Mouse (Mus musculus): ENCODE results near the gene Nedd1.

Gene Nedd1

GRCm38 (mm10) chr10:92721771-92722619 is at the start of gene Nedd1:
Gene Nedd1, minus strand, starts transcription at chr10:92722420.
- in situ Hi-C loops (cut with MboI, MseI), result loop anchor here (10.0 kb wide), 1 partner anchor 1767 kb away; no protein-coding TSS in a partner anchor

GRCm38 (mm10) chr10:92754359-92754758 is 32.1 kb upstream of the Nedd1 start:
- in situ Hi-C loops (cut with MboI, MseI), result no loop called here

- in situ Hi-C loops (cut with MboI, MseI), result loop anchor here (10.0 kb wide), 1 partner anchor 284 kb away; no protein-coding TSS in a partner anchor
Measured at GRCm38 (mm10) chr10:92730339-92730738, 8.1 kb upstream of the Nedd1 start.

- in situ Hi-C loops (cut with MboI, MseI), result loop anchor here (10.0 kb wide), 1 partner anchor 1774 kb away; no protein-coding TSS in a partner anchor
Measured at GRCm38 (mm10) chr10:92728723-92729122, 6.5 kb upstream of the Nedd1 start.

- in situ Hi-C loops (cut with MboI, MseI), result loop anchor here (10.0 kb wide), 1 partner anchor 1768 kb away; no protein-coding TSS in a partner anchor
Measured at GRCm38 (mm10) chr10:92722620-92722988, 384 bp upstream of the Nedd1 start.

GRCm38 (mm10) chr10:92699032-92699431 is 23.2 kb downstream of the Nedd1 start:
- in situ Hi-C loops (cut with MboI, MseI), result loop anchor here (25.0 kb wide), 1 partner anchor 688 kb away; no protein-coding TSS in a partner anchor

GRCm38 (mm10) chr10:92675056-92675455 is 47.2 kb downstream of the Nedd1 start:
- in situ Hi-C loops (cut with MboI, MseI), result loop anchor here (25.0 kb wide), 1 partner anchor 712 kb away; no protein-coding TSS in a partner anchor

- in situ Hi-C loops (cut with MboI, MseI), result loop anchor here (5.0 to 25.0 kb wide), 2 partner anchors 105 to 340 kb away; no protein-coding TSS in a partner anchor
Measured at GRCm38 (mm10) chr10:92671906-92672305, 50.3 kb downstream of the Nedd1 start.

- in situ Hi-C loops (cut with MboI, MseI), result loop anchor here (5.0 to 25.0 kb wide), 2 partner anchors 72 to 347 kb away; no protein-coding TSS in a partner anchor
Measured at GRCm38 (mm10) chr10:92665287-92665686, 56.9 kb downstream of the Nedd1 start.

GRCm38 (mm10) chr10:92653266-92653665 is 69.0 kb downstream of the Nedd1 start:
- in situ Hi-C loops (cut with MboI, MseI), result loop anchor here (25.0 kb wide), 1 partner anchor 359 kb away; no protein-coding TSS in a partner anchor

- in situ Hi-C loops (cut with MboI, MseI), result loop anchor here (25.0 kb wide), 1 partner anchor 360 kb away; no protein-coding TSS in a partner anchor
Measured at GRCm38 (mm10) chr10:92652399-92652920, 69.8 kb downstream of the Nedd1 start.

GRCm38 (mm10) chr10:92651266-92651665 is 71.0 kb downstream of the Nedd1 start:
- in situ Hi-C loops (cut with MboI, MseI), result loop anchor here (25.0 kb wide), 1 partner anchor 361 kb away; no protein-coding TSS in a partner anchor

- in situ Hi-C loops (cut with MboI, MseI), result no loop called here
Measured at GRCm38 (mm10) chr10:92649096-92649495, 73.1 kb downstream of the Nedd1 start.

- in situ Hi-C loops (cut with MboI, MseI), result no loop called here
Measured at GRCm38 (mm10) chr10:92647691-92648090, 74.5 kb downstream of the Nedd1 start.

- in situ Hi-C loops (cut with MboI, MseI), result no loop called here
Measured at GRCm38 (mm10) chr10:92643995-92644394, 78.2 kb downstream of the Nedd1 start.

- in situ Hi-C loops (cut with MboI, MseI), result no loop called here
Measured at GRCm38 (mm10) chr10:92641032-92641431, 81.2 kb downstream of the Nedd1 start.

All from T-helper 1 cell (primary cell).